Mouse (Mus musculus): ENCODE results near the gene Grid1. TPM values are rescaled to one million over a fixed set of nuclear protein-coding genes. Genes with fewer than 3 reads are reported as not detected.

Gene Grid1
- polyA plus RNA-seq, 1 experiment: not detected

DNA sequence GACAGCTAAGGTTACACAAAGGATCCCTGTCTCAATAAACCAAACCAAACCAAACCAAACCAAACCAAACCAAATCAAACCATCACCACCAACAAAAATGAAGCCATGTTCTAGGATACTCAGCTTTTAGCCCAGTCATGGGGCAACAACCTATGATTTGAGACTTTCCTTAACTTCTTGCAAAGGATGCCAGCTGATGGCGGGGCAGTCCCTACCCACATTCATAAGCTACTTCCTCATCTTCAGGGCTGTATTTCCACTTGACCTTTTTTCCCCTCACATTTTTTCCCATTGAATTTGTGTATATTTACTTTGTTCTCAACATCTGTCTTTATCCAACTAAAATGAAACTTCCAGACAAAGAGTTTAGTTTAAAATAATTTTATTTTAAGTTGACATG lies 135.8 kb downstream of the Grid1 start:
- Histone ChIP-seq H3K27me3 (replicated peaks) (no peaks in the 10 kb centered on the region), H3K36me3 (replicated peaks; ENCODE audit: low read length) (no peaks in the 10 kb centered on the region), H3K9me3 (no peaks in the 10 kb centered on the region), H3K4me3 (replicated peaks) (no peak overlapping the region), H3K4me1 (no peaks in the 10 kb centered on the region)
- TF ChIP-seq GATA1 (IDR thresholded peaks at IDR 0.05; ENCODE audit: borderline replicate concordance, low read length) (no peak), FLI1 (IDR thresholded peaks at IDR 0.05; ENCODE audit: low read length) (no peak)

DNA sequence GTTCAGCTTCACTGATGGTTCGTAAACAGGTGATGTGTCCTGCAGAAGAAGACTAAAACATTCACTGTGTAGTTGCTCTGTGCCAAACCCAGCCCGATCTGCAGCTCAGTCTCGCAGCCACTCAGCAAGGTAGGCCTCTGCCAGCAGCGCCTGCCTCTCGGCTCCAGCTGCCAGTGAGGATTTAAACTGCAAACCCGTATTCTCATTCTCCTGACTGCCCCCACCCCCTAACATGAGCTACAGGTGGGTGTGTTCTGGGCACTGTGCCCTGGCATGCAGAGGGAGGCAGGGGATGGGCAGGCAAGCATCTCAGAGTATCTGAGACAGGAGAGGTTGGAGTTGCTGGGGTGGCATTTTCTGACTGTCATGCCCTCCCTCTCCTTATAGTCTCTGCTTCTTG lies 140.3 kb downstream of the Grid1 start:
- Histone ChIP-seq H3K9me3 (no peaks in the 10 kb centered on the region), H3K36me3 (replicated peaks; ENCODE audit: low read length) (no peaks in the 10 kb centered on the region), H3K27me3 (replicated peaks) (no peaks in the 10 kb centered on the region), H3K4me1 (no peaks in the 10 kb centered on the region), H3K4me3 (replicated peaks) (no peak overlapping the region)
- no peak for TF ChIP-seq GATA1 (IDR thresholded peaks at IDR 0.05; ENCODE audit: borderline replicate concordance, low read length)
- no peak for TF ChIP-seq FLI1 (IDR thresholded peaks at IDR 0.05; ENCODE audit: low read length)

DNA sequence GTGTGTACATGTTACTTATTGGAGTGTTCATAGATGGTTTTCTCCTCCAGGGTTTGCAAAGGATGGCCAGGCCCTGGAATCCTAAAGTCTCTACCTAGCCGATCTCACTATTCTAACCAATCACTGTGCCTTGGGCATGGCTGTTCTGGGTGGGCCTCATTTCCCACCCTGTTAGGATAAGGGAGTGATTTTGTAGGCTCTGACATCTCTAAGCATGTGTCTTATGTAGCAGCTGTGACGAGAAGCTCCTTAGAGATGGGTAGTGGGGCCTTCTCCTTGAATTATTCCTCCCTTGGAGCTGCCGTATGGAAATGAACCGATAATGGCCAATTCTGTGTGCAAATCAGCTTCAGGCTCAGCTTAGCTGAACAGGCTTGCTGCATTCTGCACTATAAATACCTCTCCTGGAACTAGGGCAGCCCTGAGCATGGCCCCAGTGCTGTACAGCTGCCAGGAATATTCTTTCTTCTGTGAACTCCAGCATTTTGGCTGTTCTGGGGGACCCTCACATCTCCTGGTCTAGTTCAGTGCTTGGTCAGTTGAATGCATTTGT lies 143.8 kb downstream of the Grid1 start:
- no peaks in the 10 kb centered on the region for H3K9me3 ChIP-seq
- no peaks in the 10 kb centered on the region for H3K4me1 ChIP-seq
- TF ChIP-seq FLI1 (IDR thresholded peaks at IDR 0.05; ENCODE audit: low read length): no peak
- no peak for TF ChIP-seq GATA1 (IDR thresholded peaks at IDR 0.05; ENCODE audit: borderline replicate concordance, low read length)
- H3K4me3 ChIP-seq (replicated peaks): no peak overlapping the region
- H3K27me3 ChIP-seq (replicated peaks): no peaks in the 10 kb centered on the region
- no peaks in the 10 kb centered on the region for H3K36me3 ChIP-seq (replicated peaks; ENCODE audit: low read length)

DNA sequence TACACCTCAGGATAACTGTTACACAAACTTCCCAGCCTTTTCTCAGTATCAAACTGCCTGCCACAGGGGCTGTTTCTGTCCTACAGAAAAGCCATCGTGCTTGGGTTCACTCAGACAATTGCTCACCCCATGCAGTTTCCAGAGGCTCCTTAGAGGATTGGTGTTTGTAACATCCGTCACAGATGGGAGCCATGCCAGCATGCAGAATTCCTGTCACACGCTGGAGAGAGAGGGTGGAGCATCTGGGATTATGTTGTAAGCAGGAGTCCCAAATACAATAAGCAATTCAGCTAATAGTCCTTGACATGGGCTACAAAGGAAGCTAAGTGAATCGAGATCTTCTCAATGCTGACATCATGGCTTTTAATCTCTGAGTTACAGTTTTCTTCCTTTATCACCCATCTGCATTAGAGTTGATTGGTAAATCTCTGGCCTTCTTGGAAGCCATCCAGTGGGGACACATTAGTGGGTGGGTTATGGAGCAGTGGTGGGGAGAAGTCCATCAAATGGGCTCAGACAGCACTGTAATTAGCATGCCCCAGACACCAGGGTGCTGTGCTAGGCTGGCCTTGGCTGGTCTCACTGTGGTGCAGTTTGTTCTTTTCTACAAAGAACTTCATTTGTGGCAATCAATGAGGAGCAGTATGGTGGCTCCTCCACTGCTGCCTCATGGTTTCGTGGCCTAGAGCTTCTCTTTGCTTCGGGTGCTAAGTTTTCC lies 149.4 kb downstream of the Grid1 start:
- no peaks in the 10 kb centered on the region for H3K36me3 ChIP-seq (replicated peaks; ENCODE audit: low read length)
- no peak overlapping the region for H3K4me3 ChIP-seq (replicated peaks)
- H3K4me1 ChIP-seq: no peaks in the 10 kb centered on the region
- TF ChIP-seq FLI1 (IDR thresholded peaks at IDR 0.05; ENCODE audit: low read length) (no peak), GATA1 (IDR thresholded peaks at IDR 0.05; ENCODE audit: borderline replicate concordance, low read length) (no peak)
- H3K27me3 ChIP-seq (replicated peaks): no peaks in the 10 kb centered on the region
- H3K9me3 ChIP-seq: no peaks in the 10 kb centered on the region

DNA sequence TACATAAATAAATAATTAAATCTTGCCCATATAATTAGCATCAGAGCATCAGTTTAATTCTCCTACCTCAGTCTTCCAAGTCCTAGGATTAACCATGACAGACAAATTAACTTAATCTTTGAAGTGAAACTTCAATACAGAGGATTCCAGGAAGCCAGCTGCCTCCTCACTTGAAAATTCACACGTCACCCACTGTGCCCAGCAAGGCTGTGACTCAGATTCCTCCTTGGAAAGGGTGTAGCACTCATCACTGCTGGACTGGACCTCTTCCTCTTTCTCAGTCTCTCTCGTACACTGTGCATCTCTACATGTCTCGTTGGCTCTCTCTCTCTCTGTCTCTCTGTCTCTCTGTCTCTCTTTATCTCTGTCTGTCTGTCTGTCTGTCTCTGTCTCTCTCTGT lies 153.0 kb downstream of the Grid1 start:
- TF ChIP-seq FLI1 (IDR thresholded peaks at IDR 0.05; ENCODE audit: low read length) (no peak), GATA1 (IDR thresholded peaks at IDR 0.05; ENCODE audit: borderline replicate concordance, low read length) (no peak)
- Histone ChIP-seq H3K36me3 (replicated peaks; ENCODE audit: low read length) (no peaks in the 10 kb centered on the region), H3K9me3 (no peaks in the 10 kb centered on the region), H3K4me3 (replicated peaks) (no peak overlapping the region), H3K27me3 (replicated peaks) (no peaks in the 10 kb centered on the region), H3K4me1 (no peaks in the 10 kb centered on the region)

DNA sequence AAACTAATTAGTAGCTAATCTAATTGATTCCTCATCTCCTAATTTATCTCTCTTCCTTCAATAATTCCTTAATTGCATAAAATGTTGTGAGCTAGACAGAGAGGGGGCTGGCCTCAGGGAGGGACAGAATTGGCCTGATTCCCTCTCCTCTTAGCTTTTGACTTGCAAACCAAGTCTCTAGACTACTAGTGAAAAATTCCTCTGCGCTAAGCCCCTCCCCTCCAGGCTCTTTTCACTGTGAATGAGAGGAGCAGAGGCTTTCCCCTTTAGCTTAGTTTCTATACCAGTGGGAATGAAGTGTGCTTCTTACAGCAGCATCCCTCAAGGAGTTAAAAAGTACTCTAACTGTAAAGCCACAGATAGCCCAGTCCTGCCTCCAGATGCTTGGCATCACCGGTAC lies 160.8 kb downstream of the Grid1 start:
- Histone ChIP-seq H3K4me1 (no peaks in the 10 kb centered on the region), H3K36me3 (replicated peaks; ENCODE audit: low read length) (no peaks in the 10 kb centered on the region), H3K27me3 (replicated peaks) (no peaks in the 10 kb centered on the region), H3K4me3 (replicated peaks) (no peak overlapping the region), H3K9me3 (no peaks in the 10 kb centered on the region)
- TF ChIP-seq GATA1 (IDR thresholded peaks at IDR 0.05; ENCODE audit: borderline replicate concordance, low read length): no peak
- TF ChIP-seq FLI1 (IDR thresholded peaks at IDR 0.05; ENCODE audit: low read length): no peak

DNA sequence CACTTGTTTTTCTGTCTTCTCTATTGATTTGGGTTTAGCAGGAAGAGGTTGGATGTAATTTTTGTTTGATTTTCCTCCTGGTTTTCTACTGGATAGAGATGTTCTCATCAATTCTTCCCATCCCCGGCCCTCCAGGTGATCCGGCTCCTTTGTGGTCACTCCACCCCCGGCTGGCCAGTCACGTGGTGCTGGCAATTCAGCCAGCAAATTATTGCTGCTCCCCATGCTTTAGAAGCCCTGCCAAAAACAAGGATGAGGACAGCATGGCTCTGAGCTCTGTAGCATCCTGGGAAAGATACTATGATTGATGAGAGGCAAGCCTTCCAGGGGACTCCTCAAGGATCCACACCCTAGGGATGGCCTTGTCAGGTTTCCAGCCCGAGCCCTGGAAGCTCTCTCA lies 169.2 kb downstream of the Grid1 start:
- no peak overlapping the region for H3K4me3 ChIP-seq (replicated peaks)
- peaks cover 2% of the 10 kb centered on the region; the same call in 1 of the 2 replicates for H3K9me3 ChIP-seq
- TF ChIP-seq GATA1 (IDR thresholded peaks at IDR 0.05; ENCODE audit: borderline replicate concordance, low read length) (no peak), FLI1 (IDR thresholded peaks at IDR 0.05; ENCODE audit: low read length) (no peak)
- no peaks in the 10 kb centered on the region for H3K27me3 ChIP-seq (replicated peaks)
- no peaks in the 10 kb centered on the region for H3K4me1 ChIP-seq
- no peaks in the 10 kb centered on the region for H3K36me3 ChIP-seq (replicated peaks; ENCODE audit: low read length)

DNA sequence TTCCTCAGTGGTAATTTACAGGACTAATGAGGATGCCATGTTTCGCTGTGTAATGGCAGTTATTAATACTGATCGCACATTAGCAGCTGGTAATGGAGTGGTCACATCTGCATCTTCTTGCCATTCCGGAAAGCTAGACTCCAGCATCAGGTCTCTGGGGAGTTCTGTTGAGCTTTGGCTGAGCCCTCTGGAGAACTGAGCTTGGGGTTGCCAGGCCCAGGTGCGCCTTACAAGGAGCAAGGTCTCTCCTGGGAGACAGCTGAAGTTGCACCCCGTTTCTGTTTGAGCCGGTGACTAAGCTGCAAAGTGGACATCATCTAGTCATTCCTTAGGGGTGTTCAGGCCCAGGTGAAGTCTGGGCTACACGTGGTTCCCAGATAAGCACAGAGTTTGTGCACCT lies 186.8 kb downstream of the Grid1 start:
- no peak overlapping the region for H3K4me3 ChIP-seq (replicated peaks)
- no peaks in the 10 kb centered on the region for H3K27me3 ChIP-seq (replicated peaks)
- H3K9me3 ChIP-seq: no peaks in the 10 kb centered on the region
- TF ChIP-seq FLI1 (IDR thresholded peaks at IDR 0.05; ENCODE audit: low read length): no peak
- TF ChIP-seq GATA1 (IDR thresholded peaks at IDR 0.05; ENCODE audit: borderline replicate concordance, low read length): no peak
- H3K36me3 ChIP-seq (replicated peaks; ENCODE audit: low read length): no peaks in the 10 kb centered on the region
- H3K4me1 ChIP-seq: no peaks in the 10 kb centered on the region

DNA sequence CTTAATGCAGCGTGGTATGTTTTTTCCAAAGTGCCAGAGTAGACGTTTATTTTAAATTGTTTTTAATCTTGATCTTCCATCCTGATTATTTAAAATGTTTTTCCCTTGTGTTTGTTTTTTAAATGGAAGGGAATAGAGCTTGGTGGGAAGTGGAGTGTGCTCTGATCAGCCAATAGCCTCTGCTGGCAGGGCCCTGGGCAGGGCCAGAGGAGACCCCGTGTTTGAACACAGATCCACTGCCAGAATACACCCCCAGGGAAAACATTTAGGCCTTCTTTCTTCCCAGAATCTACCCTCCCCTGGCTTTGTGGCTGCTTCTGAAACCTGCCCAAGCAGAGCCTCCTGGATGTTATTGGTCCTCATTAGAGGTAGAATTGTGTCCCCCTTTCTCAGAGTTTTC lies 188.8 kb downstream of the Grid1 start:
- H3K27me3 ChIP-seq (replicated peaks): no peaks in the 10 kb centered on the region
- H3K36me3 ChIP-seq (replicated peaks; ENCODE audit: low read length): no peaks in the 10 kb centered on the region
- H3K4me1 ChIP-seq: no peaks in the 10 kb centered on the region
- TF ChIP-seq FLI1 (IDR thresholded peaks at IDR 0.05; ENCODE audit: low read length) (no peak), GATA1 (IDR thresholded peaks at IDR 0.05; ENCODE audit: borderline replicate concordance, low read length) (no peak)
- no peaks in the 10 kb centered on the region for H3K9me3 ChIP-seq
- no peak overlapping the region for H3K4me3 ChIP-seq (replicated peaks)

DNA sequence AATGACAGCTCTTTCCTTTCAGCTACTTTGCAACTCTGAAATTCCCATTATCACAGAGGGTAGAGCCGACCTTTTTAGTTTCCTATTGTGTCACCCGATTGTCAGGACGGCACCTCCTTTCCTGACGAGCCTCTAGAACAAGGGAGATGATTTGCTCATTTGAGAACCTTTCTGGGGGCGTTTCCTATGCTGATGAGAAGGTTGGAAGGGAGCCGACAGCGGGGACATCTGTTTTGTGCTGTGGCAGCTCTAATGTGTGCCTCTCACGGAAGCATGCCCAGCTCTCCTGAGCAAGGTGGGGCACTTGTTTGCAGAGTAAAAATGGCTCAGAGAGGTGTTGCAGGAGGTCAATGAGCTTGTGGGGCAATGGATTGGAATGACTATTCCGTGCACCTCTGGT lies 189.2 kb downstream of the Grid1 start:
- peaks cover 1% of the 10 kb centered on the region; the same call in 1 of the 2 replicates for H3K9me3 ChIP-seq
- H3K36me3 ChIP-seq (replicated peaks; ENCODE audit: low read length): no peaks in the 10 kb centered on the region
- H3K27me3 ChIP-seq (replicated peaks): no peaks in the 10 kb centered on the region
- H3K4me1 ChIP-seq: no peaks in the 10 kb centered on the region
- TF ChIP-seq GATA1 (IDR thresholded peaks at IDR 0.05; ENCODE audit: borderline replicate concordance, low read length): no peak
- no peak for TF ChIP-seq FLI1 (IDR thresholded peaks at IDR 0.05; ENCODE audit: low read length)
- H3K4me3 ChIP-seq (replicated peaks): no peak overlapping the region
